Comparison of ENCODE assay signal across 25 mouse cellular contexts in genomic region chr17:29829136-29829535, GRCm38 (mm10).
DNase-seq lines count a peak whose midpoint lies in the region; ATAC-seq and TF ChIP-seq lines count a peak whose summit lies in the region.
"Had no signal": no experiment of that assay in that cellular context is flagged by ENCODE, and none has a peak within 500 bp of the region (broad histone marks: within the 10 kb centered on the region; RNA-seq: fewer than 3 reads in every experiment).

No protein-coding gene starts in this region.

- H3K4me2 ChIP-seq in forebrain, embryonic 13.5 days: no peak overlapping the region
- no peak overlapping the region for H3K4me2 ChIP-seq in forebrain, postnatal 0 days (ENCODE audit: low read depth)
- H3K4me2 ChIP-seq in heart, embryonic 12.5 days: no peak overlapping the region
- H3K4me2 ChIP-seq in myocyte (ENCODE audit: low read depth): peak overlapping the region; percentile 48
- H3K4me2 ChIP-seq: embryonic facial prominence, embryonic 13.5 days; forebrain, embryonic 12.5 days; hindbrain, embryonic 12.5 days; hindbrain, embryonic 15.5 days had no signal

- no peak for DNase-seq in forebrain, postnatal 0 days
- DNase-seq in heart, adult 11 months: peak; percentile 74
- DNase-seq in spleen, adult 18-20 months: no peak
- DNase-seq: adrenal gland, postnatal 10 days; adrenal gland, postnatal 36 days; B cell, adult 2 months; cerebellum, adult 18-20 months; cerebellum, adult 9-10 months; cerebellum, postnatal 36 days; embryo, embryonic 11 days; gastrocnemius, postnatal 25 days; heart, adult 2 months had no signal

- H3K27me3 ChIP-seq in forebrain, embryonic 13.5 days: peaks cover 10% of the 10 kb centered on the region; the same call in 1 of the 2 replicates
- no peaks in the 10 kb centered on the region for H3K27me3 ChIP-seq in forebrain, postnatal 0 days (ENCODE audit: insufficient read depth, low read length)
- H3K27me3 ChIP-seq in heart, embryonic 12.5 days (replicated peaks): peaks cover 12% of the 10 kb centered on the region
- no peaks in the 10 kb centered on the region for H3K27me3 ChIP-seq in myocyte (ENCODE audit: control insufficient read depth, insufficient read depth, insufficient read length)
- H3K27me3 ChIP-seq: embryonic facial prominence, embryonic 13.5 days; forebrain, embryonic 12.5 days; hindbrain, embryonic 12.5 days; hindbrain, embryonic 15.5 days; Patski had no signal

- no peaks in the 10 kb centered on the region for H3K9me3 ChIP-seq in forebrain, embryonic 13.5 days (replicated peaks)
- no peaks in the 10 kb centered on the region for H3K9me3 ChIP-seq in forebrain, postnatal 0 days (ENCODE audit: low read length)
- no peaks in the 10 kb centered on the region for H3K9me3 ChIP-seq in heart, embryonic 12.5 days (replicated peaks)
- H3K9me3 ChIP-seq: embryonic facial prominence, embryonic 10.5 days; embryonic facial prominence, embryonic 13.5 days; forebrain, embryonic 12.5 days; G1E; heart, embryonic 10.5 days; hindbrain, embryonic 12.5 days; hindbrain, embryonic 15.5 days had no signal

- H3K4me1 ChIP-seq in forebrain, embryonic 13.5 days: peaks cover 13% of the 10 kb centered on the region; the same call in 1 of the 2 replicates
- H3K4me1 ChIP-seq in forebrain, postnatal 0 days (ENCODE audit: insufficient read depth): no peaks in the 10 kb centered on the region
- H3K4me1 ChIP-seq in heart, embryonic 12.5 days (replicated peaks): peaks cover 10% of the 10 kb centered on the region
- H3K4me1 ChIP-seq: embryonic facial prominence, embryonic 10.5 days; embryonic facial prominence, embryonic 13.5 days; forebrain, embryonic 12.5 days had no signal

- H3K36me3 ChIP-seq in forebrain, embryonic 13.5 days (ENCODE audit: poor library complexity, severe bottlenecking): peaks cover 18% of the 10 kb centered on the region
- no peaks in the 10 kb centered on the region; the same call in 1 of the 2 replicates for H3K36me3 ChIP-seq in forebrain, postnatal 0 days (ENCODE audit: insufficient read depth)
- no peaks in the 10 kb centered on the region for H3K36me3 ChIP-seq in heart, embryonic 12.5 days
- no peaks in the 10 kb centered on the region for H3K36me3 ChIP-seq in myocyte (ENCODE audit: control insufficient read depth, insufficient read depth)
- H3K36me3 ChIP-seq: embryonic facial prominence, embryonic 10.5 days; embryonic facial prominence, embryonic 13.5 days; G1E; heart, embryonic 10.5 days; hindbrain, embryonic 15.5 days had no signal

- no peak overlapping the region for H3K9ac ChIP-seq in forebrain, embryonic 13.5 days
- no peak overlapping the region for H3K9ac ChIP-seq in forebrain, postnatal 0 days
- no peak overlapping the region for H3K9ac ChIP-seq in heart, embryonic 12.5 days
- H3K9ac ChIP-seq: embryonic facial prominence, embryonic 13.5 days; forebrain, embryonic 12.5 days; hindbrain, embryonic 12.5 days; hindbrain, embryonic 15.5 days had no signal

- no peak overlapping the region for H3ac ChIP-seq in myocyte (ENCODE audit: control insufficient read depth, insufficient read length)

- ATAC-seq in forebrain, embryonic 13.5 days: no peak
- no peak for ATAC-seq in forebrain, postnatal 0 days
- ATAC-seq in heart, embryonic 12.5 days (ENCODE audit: insufficient number of reproducible peaks, low FRiP score): no peak
- ATAC-seq: intestine, postnatal 0 days; Patski had no signal

- TF ChIP-seq POLR2A in myocyte (IDR thresholded peaks at IDR 0.05; ENCODE audit: insufficient read length, low read depth): no peak

- H3K4me3 ChIP-seq in forebrain, embryonic 13.5 days: no peak overlapping the region
- H3K4me3 ChIP-seq in forebrain, postnatal 0 days (ENCODE audit: low read depth, low read length): no peak overlapping the region
- no peak overlapping the region for H3K4me3 ChIP-seq in heart, embryonic 12.5 days
- H3K4me3 ChIP-seq in myocyte: peak overlapping the region; percentile 18
- H3K4me3 ChIP-seq: embryonic facial prominence, embryonic 10.5 days; embryonic facial prominence, embryonic 13.5 days; erythroblast, embryonic 14.5 days; forebrain, embryonic 12.5 days; heart, adult 2 months; heart, embryonic 10.5 days; hindbrain, embryonic 12.5 days; hindbrain, embryonic 15.5 days had no signal

- WGBS in forebrain, embryonic 13.5 days: 79% methylated on average over 7 of the region's 7 CpGs
- 59% methylated on average over 7 of the region's 7 CpGs for WGBS in forebrain, postnatal 0 days
- 80% methylated on average over 7 of the region's 7 CpGs for WGBS in heart, embryonic 12.5 days

- H3K27ac ChIP-seq in forebrain, embryonic 13.5 days: peak overlapping the region; percentile 31; the same call in 1 of the 2 replicates
- H3K27ac ChIP-seq in forebrain, postnatal 0 days (ENCODE audit: low read depth, low read length): no peak overlapping the region
- H3K27ac ChIP-seq in heart, embryonic 12.5 days (ENCODE audit: poor library complexity, severe bottlenecking): no peak overlapping the region
- H3K27ac ChIP-seq: embryonic facial prominence, embryonic 10.5 days; embryonic facial prominence, embryonic 13.5 days; forebrain, embryonic 12.5 days; heart, adult 2 months; heart, embryonic 10.5 days; hindbrain, embryonic 12.5 days; hindbrain, embryonic 15.5 days had no signal

- no peaks in the 10 kb centered on the region for H3K79me2 ChIP-seq in myocyte (ENCODE audit: control insufficient read depth, insufficient read depth)

- TF ChIP-seq CTCF in forebrain, postnatal 0 days (IDR thresholded peaks at IDR 0.05; ENCODE audit: low read depth): no peak

TF ChIP-seq in myocyte, 11 proteins besides CTCF, POLR2A, EP300 and RAD21:
- TF ChIP-seq USF1 (IDR thresholded peaks at IDR 0.05; ENCODE audit: low read depth) (no peak), MAX (IDR thresholded peaks at IDR 0.05; ENCODE audit: low read depth) (no peak), POLR2AphosphoS2 (IDR thresholded peaks at IDR 0.05; ENCODE audit: insufficient read length, low read depth) (no peak), TCF12 (IDR thresholded peaks at IDR 0.05; ENCODE audit: insufficient read depth, poor library complexity, severe bottlenecking) (no peak), REST (IDR thresholded peaks at IDR 0.05; ENCODE audit: insufficient read depth, insufficient read length) (no peak), E2F4 (IDR thresholded peaks at IDR 0.05; ENCODE audit: insufficient read depth) (no peak), TCF3 (IDR thresholded peaks at IDR 0.05; ENCODE audit: insufficient read length, low read depth) (no peak), MYOD1 (IDR thresholded peaks at IDR 0.05; ENCODE audit: control insufficient read depth in 1 of 3, insufficient read length in 2 of 3, low read depth in 2 of 3) (peak in 1 of 3 experiments; percentile 40), CEBPB (IDR thresholded peaks at IDR 0.05; ENCODE audit: insufficient read depth, poor library complexity, severe bottlenecking) (no peak), MYOG (IDR thresholded peaks at IDR 0.05; ENCODE audit: control insufficient read depth in 1 of 3, insufficient read depth in 1 of 3, insufficient read length in 2 of 3, low read depth in 2 of 3) (peak in 1 of 3 experiments; percentile 13), SRF (IDR thresholded peaks at IDR 0.05; ENCODE audit: control insufficient read depth, insufficient read length, low read depth) (no peak)
